In the genomic region with DNA sequence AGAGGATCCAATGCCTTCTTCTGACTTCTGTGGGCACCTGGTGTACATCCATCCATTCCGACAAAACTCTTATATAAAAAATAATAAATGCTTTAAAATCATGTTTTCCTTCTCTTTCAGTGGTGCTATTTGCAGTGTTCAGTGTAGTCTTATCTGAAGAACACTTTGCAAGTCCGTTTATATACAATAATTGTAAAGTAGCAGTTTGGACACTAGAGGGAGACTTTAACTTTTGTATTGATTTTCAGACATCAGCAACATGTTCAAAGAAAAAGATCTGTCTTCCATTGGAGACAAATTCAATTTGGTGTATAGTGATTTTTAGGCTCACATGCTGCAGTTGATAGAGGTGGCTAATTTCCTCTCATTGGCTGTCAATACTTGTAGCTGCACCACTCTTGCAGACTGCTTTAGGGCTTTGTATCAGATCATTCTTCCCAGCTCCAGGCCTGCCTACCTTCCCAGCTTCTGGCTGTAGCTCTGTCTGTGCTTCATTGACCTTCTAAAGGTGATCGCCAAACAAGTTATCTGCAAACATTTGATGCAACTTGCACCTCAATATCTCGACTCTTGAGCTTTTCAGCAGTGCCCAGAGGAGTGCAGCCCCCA, we compare ENCODE assay signal across 8 mouse cellular contexts.
DNase-seq lines count a peak whose midpoint lies in the region; ATAC-seq and TF ChIP-seq lines count a peak whose summit lies in the region.

No protein-coding gene starts in this region.

- 33% methylated on average over 4 of the region's 4 CpGs for WGBS in limb, embryonic 14.5 days
- 38% methylated on average over 4 of the region's 4 CpGs for WGBS in limb, embryonic 10.5 days

- TF ChIP-seq POLR2A in limb, embryonic 14.5 days (IDR thresholded peaks at IDR 0.05; ENCODE audit: borderline replicate concordance, extremely low read depth, insufficient read depth, insufficient read length), result no peak

- no peak overlapping the region for H3K27ac ChIP-seq in limb, embryonic 14.5 days (replicated peaks; ENCODE audit: low read depth, low read length)
- H3K27ac ChIP-seq in limb, embryonic 10.5 days, result no peak overlapping the region

- no peaks in the 10 kb centered on the region for H3K27me3 ChIP-seq in limb, embryonic 14.5 days (ENCODE audit: control insufficient read depth, insufficient read depth, low read length)
- no peaks in the 10 kb centered on the region for H3K27me3 ChIP-seq in limb, embryonic 10.5 days (ENCODE audit: low read depth, poor library complexity, severe bottlenecking)

- H3K36me3 ChIP-seq in limb, embryonic 14.5 days (ENCODE audit: control insufficient read depth, insufficient read depth, low read length), result no peaks in the 10 kb centered on the region
- no peaks in the 10 kb centered on the region for H3K36me3 ChIP-seq in limb, embryonic 10.5 days

- H3K4me3 ChIP-seq in limb, embryonic 14.5 days (replicated peaks; ENCODE audit: low read length), result no peak overlapping the region
- no peak overlapping the region for H3K4me3 ChIP-seq in limb, embryonic 10.5 days

- no peak for ATAC-seq in limb, embryonic 14.5 days (ENCODE audit: low FRiP score, low read depth)

- DNase-seq in cerebellum, adult 9-10 months, result peak; percentile 5
- no peak for DNase-seq in cerebellum, adult 8-10 months
- peak; percentile 53 for DNase-seq in limb, embryonic 14.5 days (ENCODE audit: low spot score)
- no peak for DNase-seq in limb, embryonic 10.5 days (ENCODE audit: low spot score)
- DNase-seq in embryo, embryonic 10.5 days (ENCODE audit: low spot score), result peak; percentile 72
- peak; percentile 13 for DNase-seq in retina, adult 2 months (ENCODE audit: low read depth, low spot score)
- no peak for DNase-seq in adrenal gland, postnatal 36 days
- no peak for DNase-seq in right cerebral cortex, postnatal 10 days (ENCODE audit: low spot score in 2 of 2)

- H3K9ac ChIP-seq in limb, embryonic 14.5 days (ENCODE audit: low read depth, low read length, severe bottlenecking), result no peak overlapping the region

- H3K4me2 ChIP-seq in limb, embryonic 14.5 days (replicated peaks; ENCODE audit: low read depth, low read length, severe bottlenecking), result no peak overlapping the region

- H3K4me1 ChIP-seq in limb, embryonic 14.5 days (ENCODE audit: control insufficient read depth, insufficient read depth, low read length), result no peaks in the 10 kb centered on the region
- no peaks in the 10 kb centered on the region for H3K4me1 ChIP-seq in limb, embryonic 10.5 days

- H3K9me3 ChIP-seq in limb, embryonic 14.5 days (ENCODE audit: control insufficient read depth, low read length), result no peaks in the 10 kb centered on the region
- H3K9me3 ChIP-seq in limb, embryonic 10.5 days (replicated peaks), result no peaks in the 10 kb centered on the region

Comparison
In these comparisons a context has a peak if more than half of its experiments do, and no peak if none do; other contexts are left out.
1. DNase-seq: peak in cerebellum, adult 9-10 months (single experiment), limb, embryonic 14.5 days (single experiment), embryo, embryonic 10.5 days (single experiment) and retina, adult 2 months (single experiment); none in cerebellum, adult 8-10 months (single experiment), limb, embryonic 10.5 days (single experiment), adrenal gland, postnatal 36 days (0 of 2) and right cerebral cortex, postnatal 10 days (0 of 2).